Mouse (Mus musculus) heart, embryonic 14.5 days (tissue): ENCODE measurements around the gene Mrpl16. TPM values are rescaled to one million over a fixed set of nuclear protein-coding genes. Genes with fewer than 3 reads are reported as not detected.

ENCODE experiments used
- ATAC-seq: fragments of 200-750 bp; cut with Nextera tagmentation; 2 replicates; pipeline ENCODE4 v1.8.0; 2017; ENCODE audit warnings: low read depth, moderate TSS enrichment; ENCODE audit not compliant: insufficient number of reproducible peaks, insufficient read depth, low FRiP score
- H3K27ac ChIP-seq, 2 experiments: fragments of 200-500 bp in 1 of 2; fragments of 300-500 bp in 1 of 2; sonication (generic) in 1 of 2; replicated peaks in 1 of 2; 2 replicates each; pipeline ENCODE4 v1.5.1; 2012 to 2014; ENCODE audit warnings: low read depth in 2 of 2, low read length in 2 of 2, control low read depth in 1 of 2, mild to moderate bottlenecking in 1 of 2, mixed read lengths in 1 of 2; ENCODE audit not compliant: control insufficient read depth in 1 of 2, insufficient read depth in 1 of 2
- H3K27me3 ChIP-seq: fragments of 300-500 bp; sonication (generic); 2 replicates; pipeline ENCODE4 v1.6.1; 2014; ENCODE audit warnings: mild to moderate bottlenecking, low read length, control low read depth; ENCODE audit not compliant: control insufficient read depth, insufficient read depth
- H3K36me3 ChIP-seq: fragments of 300-500 bp; sonication (generic); 2 replicates; pipeline ENCODE4 v1.6.1; 2014; ENCODE audit warnings: mild to moderate bottlenecking, control low read depth, low read length, mixed read lengths; ENCODE audit not compliant: control insufficient read depth, insufficient read depth
- H3K4me1 ChIP-seq, 2 experiments: fragments of 200-500 bp in 1 of 2; fragments of 300-500 bp in 1 of 2; sonication (generic) in 1 of 2; 2 replicates each; pipeline ENCODE4 v1.6.1; 2012 to 2014; ENCODE audit warnings: low read length in 2 of 2, control low read depth in 1 of 2, mixed read lengths in 1 of 2; ENCODE audit not compliant: control insufficient read depth in 2 of 2, insufficient read depth in 2 of 2
- H3K4me2 ChIP-seq: fragments of 300-500 bp; sonication (generic); 2 replicates; pipeline ENCODE4 v1.6.1; 2014; ENCODE audit warnings: mild to moderate bottlenecking, low read length
- H3K4me3 ChIP-seq, 2 experiments: fragments of 200-500 bp in 1 of 2; fragments of 300-500 bp in 1 of 2; sonication (generic) in 1 of 2; 2 replicates each; pipeline ENCODE4 v1.5.1; 2012 to 2014; ENCODE audit warnings: low read length in 2 of 2, mild to moderate bottlenecking in 2 of 2, control low read depth in 1 of 2, low read depth in 1 of 2, moderate library complexity in 1 of 2; ENCODE audit not compliant: control insufficient read depth in 1 of 2, insufficient read depth in 1 of 2
- H3K9ac ChIP-seq: fragments of 300-500 bp; sonication (generic); 2 replicates; pipeline ENCODE4 v1.6.1; 2014; ENCODE audit warnings: mild to moderate bottlenecking, low read length
- H3K9me3 ChIP-seq: fragments of 300-500 bp; sonication (generic); 2 replicates; pipeline ENCODE4 v1.6.1; 2016; ENCODE audit warnings: low read length, control low read depth; ENCODE audit not compliant: control insufficient read depth
- WGBS: fragments of 180-500 bp; shearing (Covaris S2); extraction: QIAGEN DNeasy Blood & Tissue Kit; methylation state at CpG from one replicate; pipeline ENCODE4 v1.1.7; 2014; 5-methylcytosine and 5-hydroxymethylcytosine counted together
- polyA plus RNA-seq: library from polyadenylated mRNA; unstranded; fragments of >200 nt; fragmentation: Nextera tagmentation; extraction: Ambion mirVana; gene quantifications from 2 replicates; pipeline ENCODE4 v1.2.1, GENCODE M21; 2014

The Mrpl16 gene
- polyA plus RNA-seq, 1 experiment from 2014 or later, result 79.1 TPM

DNA sequence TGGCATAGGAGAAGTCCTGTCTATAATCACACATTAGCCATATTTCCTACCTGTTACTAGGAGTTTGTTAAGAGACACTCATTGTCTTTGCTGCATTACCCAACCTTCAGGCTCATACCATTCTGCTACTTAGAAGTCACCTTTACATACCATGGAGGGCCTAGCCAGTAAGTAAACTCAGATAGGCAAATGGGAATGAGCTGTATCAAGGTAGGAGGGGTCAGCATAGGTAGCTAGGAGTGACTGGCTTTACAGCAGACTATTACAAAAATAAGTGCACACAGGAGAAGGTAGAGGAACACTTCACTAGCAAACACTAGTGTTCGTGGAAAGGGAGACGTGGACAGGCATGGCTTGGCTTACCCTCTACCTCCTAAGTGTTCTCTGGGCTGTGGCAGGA lies 22.9 kb upstream of the Mrpl16 start, which contains the start of gene Gif:
Gene Gif (plus strand): TSS at position 257 of the 400 bp plus-strand sequence.
- Histone ChIP-seq H3K9ac (no peak within 1 kb of the TSS), H3K27ac (no peak within 1 kb of the TSS), H3K4me2 (no peak within 1 kb of the TSS), H3K27me3 (no peaks in the 10 kb centered on the region), H3K9me3 (no peaks in the 10 kb centered on the region), H3K4me3 (no peak within 1 kb of the TSS), H3K4me1 (no peaks in the 10 kb centered on the region), H3K36me3 (no peaks in the 10 kb centered on the region)
- ATAC-seq, result no peak
- 71% methylated on average over 2 of the region's 2 CpGs for WGBS

DNA sequence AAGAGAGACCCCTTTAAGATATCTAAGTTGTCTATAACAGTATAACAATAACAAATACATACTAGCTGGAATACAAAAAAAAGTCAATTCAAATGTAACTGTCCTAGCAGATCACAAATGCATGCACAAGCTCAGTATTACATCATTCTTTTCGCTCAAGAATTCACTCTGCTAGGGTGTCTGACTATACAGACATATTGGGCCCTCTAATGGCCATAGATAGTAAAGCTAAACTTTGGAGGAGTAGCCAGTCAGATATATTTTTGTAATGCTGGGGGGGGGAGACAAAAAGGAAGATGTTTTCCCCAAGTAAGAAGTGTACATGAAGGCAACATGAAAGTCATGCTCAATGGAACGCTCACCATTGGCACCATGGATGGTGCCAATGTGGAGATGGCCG lies 5.1 kb upstream of the Mrpl16 start:
- ATAC-seq, result no peak
- no peaks in the 10 kb centered on the region for H3K27me3 ChIP-seq
- no peak overlapping the region for H3K4me3 ChIP-seq
- H3K9me3 ChIP-seq, result no peaks in the 10 kb centered on the region
- WGBS, result 69% methylated on average over 3 of the region's 3 CpGs
- no peaks in the 10 kb centered on the region for H3K36me3 ChIP-seq
- H3K9ac ChIP-seq, result no peak overlapping the region
- H3K4me2 ChIP-seq, result no peak overlapping the region
- no peak overlapping the region for H3K27ac ChIP-seq
- no peaks in the 10 kb centered on the region for H3K4me1 ChIP-seq

DNA sequence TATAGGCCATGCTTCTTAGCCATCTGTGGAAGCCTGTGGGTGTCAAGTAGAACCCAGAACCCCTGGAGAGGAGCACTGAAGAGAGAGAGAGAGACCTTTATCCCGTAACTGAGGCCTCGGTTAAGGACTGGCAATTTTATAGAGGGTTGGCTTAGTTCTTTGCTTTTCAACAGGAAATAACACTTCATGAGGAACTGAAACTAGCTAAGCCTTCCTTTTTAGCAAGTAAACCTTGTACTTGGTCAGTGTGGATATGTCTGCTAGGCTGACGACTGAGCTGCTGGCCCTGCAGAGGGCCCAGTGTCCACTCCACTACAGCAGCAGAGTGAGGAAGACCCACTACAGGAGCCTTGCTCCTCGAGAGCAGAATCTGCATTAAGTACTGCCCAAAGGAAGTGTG lies 3.8 kb upstream of the Mrpl16 start:
- Histone ChIP-seq H3K4me1 (peaks cover 0 to 6% of the 10 kb centered on the region in 2 experiments; a peak in 1 of 4 replicates), H3K27ac (no peak overlapping the region), H3K9ac (no peak overlapping the region), H3K36me3 (no peaks in the 10 kb centered on the region), H3K27me3 (no peaks in the 10 kb centered on the region), H3K4me3 (no peak overlapping the region), H3K9me3 (no peaks in the 10 kb centered on the region), H3K4me2 (no peak overlapping the region)
- no peak for ATAC-seq
- WGBS, result 56% methylated on average over 4 of the region's 4 CpGs

DNA sequence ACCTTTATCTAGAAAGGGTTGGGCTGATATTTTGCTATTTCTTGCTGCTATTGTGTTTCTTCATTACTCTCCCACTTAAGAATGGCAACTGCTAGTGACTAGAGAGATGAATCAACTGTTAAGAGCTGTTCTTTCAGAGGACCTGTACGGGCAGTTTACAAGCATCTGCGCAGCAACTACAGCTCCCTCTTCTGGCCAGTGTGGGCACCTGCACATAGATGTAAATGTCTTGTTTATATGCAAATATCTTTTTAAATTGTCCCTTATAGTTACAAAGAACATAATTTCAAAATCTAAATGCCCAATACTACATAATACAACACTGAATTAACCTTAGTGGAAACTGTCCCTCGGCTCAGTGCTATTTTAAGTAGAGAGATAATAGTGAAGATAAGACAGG lies 2.0 kb upstream of the Mrpl16 start:
- WGBS, result 3% methylated on average over 3 of the region's 3 CpGs
- peaks cover 7% of the 10 kb centered on the region for H3K36me3 ChIP-seq
- no peaks in the 10 kb centered on the region for H3K9me3 ChIP-seq
- no peak for ATAC-seq
- no peak overlapping the region for H3K9ac ChIP-seq
- H3K4me1 ChIP-seq, result peaks cover 0 to 6% of the 10 kb centered on the region in 2 experiments; a peak in 1 of 4 replicates
- H3K27ac ChIP-seq, result no peak overlapping the region
- no peaks in the 10 kb centered on the region for H3K27me3 ChIP-seq
- H3K4me3 ChIP-seq, result no peak overlapping the region
- no peak overlapping the region for H3K4me2 ChIP-seq

DNA sequence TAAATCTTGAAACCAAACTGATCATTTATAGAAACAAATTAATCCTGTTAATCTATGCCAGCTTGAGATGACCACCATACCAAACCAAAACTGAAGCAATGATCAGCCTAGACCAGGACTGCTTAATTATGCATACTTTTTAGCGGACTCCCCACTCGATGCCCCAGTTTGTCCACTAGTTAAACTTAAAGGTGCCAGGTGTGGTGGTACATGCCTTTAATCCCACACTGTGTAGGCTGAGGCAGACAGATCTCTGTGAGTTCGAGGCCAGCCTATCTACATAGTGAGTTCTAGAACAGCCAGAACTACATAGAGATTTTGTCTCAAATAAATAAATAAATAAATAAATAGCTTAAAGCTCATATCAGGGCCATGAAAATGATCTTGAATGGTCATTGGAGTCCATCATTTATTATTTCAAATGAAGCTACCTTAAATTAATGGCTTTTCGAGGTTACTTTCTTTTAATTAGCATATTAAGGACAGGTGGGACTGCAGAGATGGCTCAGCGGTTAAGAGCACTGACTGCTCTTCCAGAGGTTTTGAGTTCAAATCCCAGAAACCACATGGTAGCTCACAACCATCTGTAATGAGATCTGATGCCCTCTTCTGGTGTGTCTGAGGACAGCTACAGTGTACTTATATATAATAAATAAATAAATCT lies 802 bp upstream of the Mrpl16 start:
- WGBS, result 86% methylated on average over 5 of the region's 5 CpGs
- Histone ChIP-seq H3K9me3 (no peaks in the 10 kb centered on the region), H3K4me3 (no peak overlapping the region), H3K27me3 (no peaks in the 10 kb centered on the region), H3K36me3 (peaks cover 19% of the 10 kb centered on the region), H3K4me2 (peak overlapping the region; percentile 84), H3K9ac (no peak overlapping the region), H3K4me1 (peaks cover 0 to 6% of the 10 kb centered on the region in 2 experiments; a peak in 1 of 4 replicates), H3K27ac (no peak overlapping the region)
- no peak for ATAC-seq

DNA sequence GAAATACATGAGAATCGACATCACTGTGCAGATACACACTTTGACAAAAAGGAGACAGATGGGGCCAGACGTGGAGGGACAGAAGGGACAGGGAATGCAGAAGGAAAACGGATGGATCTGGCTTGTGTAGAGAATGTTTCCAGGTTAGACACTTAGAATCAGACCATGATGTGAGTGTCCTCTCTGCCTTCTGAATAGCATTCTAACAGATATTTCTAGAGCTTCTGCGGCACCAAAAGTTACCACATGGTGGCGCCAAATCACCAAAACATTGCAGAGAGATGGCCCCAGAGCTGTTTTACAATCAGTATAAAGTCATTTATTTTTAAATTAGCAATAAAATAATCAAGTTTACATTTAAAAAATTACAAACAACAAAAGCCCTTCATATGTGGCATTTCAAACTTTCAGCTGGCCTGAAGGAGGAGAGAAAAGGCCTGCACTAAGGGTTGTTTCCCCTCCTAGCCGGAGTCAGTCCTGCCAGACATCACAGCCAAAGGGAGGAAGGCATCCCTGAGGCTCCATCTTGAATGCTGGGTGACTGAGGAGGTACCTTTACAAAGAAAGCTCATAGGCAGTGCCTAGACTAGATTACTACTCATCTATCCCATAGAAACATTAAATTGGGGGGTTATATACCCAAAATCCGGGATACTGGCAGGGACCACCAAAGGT lies 7.1 kb downstream of the Mrpl16 start:
- 55% methylated on average over 7 of the region's 7 CpGs for WGBS
- no peak overlapping the region for H3K9ac ChIP-seq
- no peaks in the 10 kb centered on the region for H3K4me1 ChIP-seq
- ATAC-seq, result no peak
- H3K9me3 ChIP-seq, result no peaks in the 10 kb centered on the region
- no peak overlapping the region for H3K27ac ChIP-seq
- H3K27me3 ChIP-seq, result no peaks in the 10 kb centered on the region
- H3K4me3 ChIP-seq, result no peak overlapping the region
- peaks cover 41% of the 10 kb centered on the region for H3K36me3 ChIP-seq
- H3K4me2 ChIP-seq, result no peak overlapping the region

DNA sequence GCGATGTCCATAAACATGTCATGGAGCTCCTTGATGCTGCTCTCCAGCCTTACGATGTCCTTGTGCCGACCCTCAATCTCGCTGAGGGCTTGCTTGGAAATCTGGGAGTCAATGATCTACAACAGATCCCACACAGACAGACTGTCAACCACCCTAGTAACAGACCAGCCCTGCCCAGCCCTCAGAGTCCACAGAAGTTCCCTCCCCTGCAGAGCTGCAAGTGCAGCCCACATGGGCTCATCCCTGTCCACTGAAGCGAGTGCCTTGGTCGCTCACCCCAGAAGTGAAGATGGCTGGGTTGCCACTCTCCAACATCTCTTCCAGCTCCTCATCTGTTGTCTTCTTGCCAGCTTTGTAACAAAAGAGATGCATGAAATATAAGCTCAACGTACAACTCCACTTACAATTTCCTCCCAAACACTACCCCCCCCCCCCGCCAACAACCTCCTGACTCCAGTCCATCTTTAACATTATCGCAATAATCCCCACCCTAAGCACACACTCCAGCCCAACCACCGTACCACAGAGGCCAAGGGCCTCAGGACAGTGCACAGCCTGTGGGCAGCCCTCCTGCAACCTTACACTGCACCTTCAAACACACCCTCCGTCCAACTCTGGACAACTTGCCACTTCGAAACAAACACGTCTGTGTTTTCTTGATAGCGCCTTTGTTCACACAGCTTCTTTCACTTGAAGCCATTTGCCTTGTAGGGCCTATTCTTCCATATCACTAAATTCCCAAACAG lies 15.4 kb downstream of the Mrpl16 start:
- 92% methylated on average over 14 of the region's 14 CpGs for WGBS
- H3K4me1 ChIP-seq, result no peaks in the 10 kb centered on the region
- H3K9me3 ChIP-seq, result no peaks in the 10 kb centered on the region
- H3K9ac ChIP-seq, result no peak overlapping the region
- no peak overlapping the region for H3K4me2 ChIP-seq
- H3K27me3 ChIP-seq, result no peaks in the 10 kb centered on the region
- no peak overlapping the region for H3K27ac ChIP-seq
- H3K4me3 ChIP-seq, result no peak overlapping the region
- peaks cover 3% of the 10 kb centered on the region; the same call in 1 of the 2 replicates for H3K36me3 ChIP-seq
- ATAC-seq, result no peak
